ENCODE assay signal across 32 mouse cellular contexts in genomic region chr5:107467098-107467497, GRCm38 (mm10). TPM values are rescaled to one million over a fixed set of nuclear protein-coding genes. Genes with fewer than 3 reads are reported as not detected.
A peak's percentile ranks its signal among the peaks of the same experiment; 100 is the strongest.
DNase-seq lines count a peak whose midpoint lies in the region; ATAC-seq and TF ChIP-seq lines count a peak whose summit lies in the region.
"Had no signal": no experiment of that assay in that cellular context is flagged by ENCODE, and none has a peak within 500 bp of the region (broad histone marks: within the 10 kb centered on the region; RNA-seq: fewer than 3 reads in every experiment).

No protein-coding gene starts in this region.

- peak overlapping the region; percentile 38 for H3K4me2 ChIP-seq in heart, embryonic 12.5 days
- H3K4me2 ChIP-seq in midbrain, postnatal 0 days (ENCODE audit: low read depth, low read length, poor library complexity, severe bottlenecking), result no peak overlapping the region
- H3K4me2 ChIP-seq: midbrain, embryonic 15.5 days; stomach, embryonic 15.5 days had no signal

- WGBS in heart, embryonic 12.5 days, result 54% methylated on average over 4 of the region's 4 CpGs
- WGBS in midbrain, embryonic 10.5 days, result 82% methylated on average over 4 of the region's 4 CpGs
- WGBS in midbrain, postnatal 0 days, result 72% methylated on average over 4 of the region's 4 CpGs
- 90% methylated on average over 4 of the region's 4 CpGs for WGBS in kidney, adult 2 months

- peak overlapping the region; percentile 68 for H3K27ac ChIP-seq in heart, embryonic 12.5 days (ENCODE audit: poor library complexity, severe bottlenecking)
- peak overlapping the region; percentile 38; the same call in 1 of the 2 replicates for H3K27ac ChIP-seq in midbrain, embryonic 10.5 days (replicated peaks)
- H3K27ac ChIP-seq in midbrain, postnatal 0 days (ENCODE audit: low read depth, low read length), result no peak overlapping the region
- H3K27ac ChIP-seq in kidney, adult 2 months (ENCODE audit: insufficient read depth, low read depth, low read length), result no peak overlapping the region
- H3K27ac ChIP-seq: gastrocnemius, adult 2 months; hindbrain, embryonic 10.5 days; hindbrain, postnatal 0 days; layer of hippocampus, adult 2 months; midbrain, embryonic 15.5 days; stomach, embryonic 15.5 days had no signal

- no peak for TF ChIP-seq CTCF in midbrain, postnatal 0 days (IDR thresholded peaks at IDR 0.05)
- TF ChIP-seq CTCF in kidney, adult 2 months (conservative IDR thresholded peaks at IDR 0.05; ENCODE audit: insufficient read depth, insufficient read length, low read depth, low read length), result no peak

- no peak overlapping the region for H3K4me3 ChIP-seq in heart, embryonic 12.5 days
- H3K4me3 ChIP-seq in midbrain, embryonic 10.5 days, result no peak overlapping the region
- no peak overlapping the region for H3K4me3 ChIP-seq in midbrain, postnatal 0 days (ENCODE audit: low read depth, low read length)
- H3K4me3 ChIP-seq in kidney, adult 2 months (ENCODE audit: insufficient read depth, low read depth, low read length), result no peak overlapping the region
- H3K4me3 ChIP-seq: gastrocnemius, adult 2 months; hindbrain, embryonic 10.5 days; layer of hippocampus, adult 2 months; midbrain, embryonic 15.5 days; stomach, embryonic 15.5 days had no signal

- H3K9ac ChIP-seq in heart, embryonic 12.5 days, result 0 out of 2 replicates have a peak overlapping the region, but pooled peaks have one; percentile 7
- H3K9ac ChIP-seq in midbrain, postnatal 0 days (replicated peaks; ENCODE audit: low read length, poor library complexity, severe bottlenecking), result no peak overlapping the region
- H3K9ac ChIP-seq: midbrain, embryonic 15.5 days; stomach, embryonic 15.5 days had no signal

- no peak for DNase-seq in heart, adult 9 months (ENCODE audit: low spot score in 2 of 2)
- DNase-seq in midbrain, embryonic 10.5 days (ENCODE audit: low spot score), result no peak
- no peak for DNase-seq in midbrain, postnatal 0 days (ENCODE audit: low spot score)
- peak; percentile 80 for DNase-seq in Muller cell, postnatal 12 days (ENCODE audit: inconsistent ontology term)
- no peak for DNase-seq in kidney, adult 2 months
- DNase-seq: adrenal gland, postnatal 14 days; cerebellum, adult 9-10 months; gastrocnemius, adult 2 months; kidney, postnatal 25 days; lung, postnatal 4 days; right cerebral cortex, postnatal 4 days; thymus, postnatal 25 days had no signal

- no peak for ATAC-seq in heart, embryonic 12.5 days (ENCODE audit: insufficient number of reproducible peaks, low FRiP score)
- no peak for ATAC-seq in midbrain, postnatal 0 days (ENCODE audit: low FRiP score)
- ATAC-seq in monocyte, adult 5-6 weeks (replicated peaks; ENCODE audit: insufficient number of reproducible peaks, low FRiP score, low TSS enrichment, poor library complexity, severe bottlenecking), result no peak
- ATAC-seq: activated CD4-positive, CD25-positive, alpha-beta regulatory T cell, adult 4 months; hindbrain, postnatal 0 days; intestine, embryonic 16.5 days; midbrain, embryonic 15.5 days had no signal

- H3K4me1 ChIP-seq in heart, embryonic 12.5 days (replicated peaks), result peaks cover 16% of the 10 kb centered on the region
- peaks cover 8% of the 10 kb centered on the region for H3K4me1 ChIP-seq in midbrain, embryonic 10.5 days
- no peaks in the 10 kb centered on the region for H3K4me1 ChIP-seq in midbrain, postnatal 0 days (ENCODE audit: insufficient read depth, low read length)
- H3K4me1 ChIP-seq in kidney, adult 2 months (ENCODE audit: control insufficient read depth, insufficient read depth, low read length), result no peaks in the 10 kb centered on the region
- H3K4me1 ChIP-seq: hindbrain, embryonic 10.5 days; midbrain, embryonic 15.5 days; stomach, embryonic 15.5 days had no signal

- TF ChIP-seq POLR2A in kidney, adult 2 months (IDR thresholded peaks at IDR 0.05; ENCODE audit: low read depth, low read length), result no peak

- H3K9me3 ChIP-seq in heart, embryonic 12.5 days (replicated peaks), result no peaks in the 10 kb centered on the region
- H3K9me3 ChIP-seq in midbrain, embryonic 10.5 days (replicated peaks), result no peaks in the 10 kb centered on the region
- H3K9me3 ChIP-seq in midbrain, postnatal 0 days (ENCODE audit: low read length), result no peaks in the 10 kb centered on the region
- H3K9me3 ChIP-seq: G1E; hindbrain, embryonic 10.5 days; midbrain, embryonic 15.5 days; stomach, embryonic 15.5 days had no signal

- no peaks in the 10 kb centered on the region for H3K27me3 ChIP-seq in heart, embryonic 12.5 days (replicated peaks)
- no peaks in the 10 kb centered on the region for H3K27me3 ChIP-seq in midbrain, embryonic 10.5 days (ENCODE audit: low read depth, poor library complexity, severe bottlenecking)
- H3K27me3 ChIP-seq in midbrain, postnatal 0 days (ENCODE audit: insufficient read depth, low read length), result no peaks in the 10 kb centered on the region
- no peaks in the 10 kb centered on the region for H3K27me3 ChIP-seq in kidney, adult 2 months (replicated peaks; ENCODE audit: control insufficient read depth, insufficient read depth, low read length)
- H3K27me3 ChIP-seq: midbrain, embryonic 15.5 days; stomach, embryonic 15.5 days had no signal

- no peaks in the 10 kb centered on the region for H3K36me3 ChIP-seq in heart, embryonic 12.5 days
- peaks cover 7% of the 10 kb centered on the region; the same call in 1 of the 2 replicates for H3K36me3 ChIP-seq in midbrain, embryonic 10.5 days
- H3K36me3 ChIP-seq in midbrain, postnatal 0 days (ENCODE audit: insufficient read depth, low read length), result peaks cover 6% of the 10 kb centered on the region; the same call in 1 of the 2 replicates
- H3K36me3 ChIP-seq in kidney, adult 2 months (ENCODE audit: control insufficient read depth, insufficient read depth, low read length), result no peaks in the 10 kb centered on the region
- H3K36me3 ChIP-seq: stomach, embryonic 15.5 days had no signal

RNA-seq across cellular contexts. Expression of gene Btbd8, which starts 29.3 kb away (rescaled TPM):
- 4.4 and 5.2 TPM in 2 replicates for polyA plus RNA-seq in heart, embryonic 12.5 days (2016; fragmentation: Nextera tagmentation; extraction: Ambion mirVana)
- polyA plus RNA-seq in midbrain, embryonic 10.5 days (2016; fragmentation: Nextera tagmentation; extraction: Ambion mirVana), result 4.6 and 6.4 TPM in 2 replicates
- total RNA-seq in midbrain, postnatal 0 days (2014; rRNA removed), result 38.9 and 43.9 TPM in 2 replicates
- 23.5 and 24.9 TPM in 2 replicates for polyA plus RNA-seq in midbrain, postnatal 0 days (2015; fragmentation: Nextera tagmentation; extraction: Ambion mirVana)
- 4.3 to 6.7 TPM (median 4.9 TPM) in 3 replicates for total RNA-seq in monocyte, adult 5-6 weeks (2017)
- polyA plus RNA-seq in kidney, adult 2 months (2012; rRNA removed), result 1.2 TPM in 2 replicates

RNA-seq across cellular contexts. Expression of gene Lpcat2b, which starts 35.7 kb away (rescaled TPM):
- polyA plus RNA-seq in heart, embryonic 12.5 days (2016; fragmentation: Nextera tagmentation; extraction: Ambion mirVana), result not detected in 2 replicates
- polyA plus RNA-seq in midbrain, embryonic 10.5 days (2016; fragmentation: Nextera tagmentation; extraction: Ambion mirVana), result not detected in 2 replicates
- total RNA-seq in midbrain, postnatal 0 days (2014; rRNA removed), result 0.14 TPM in 1 of 2 replicates, not detected in the other
- polyA plus RNA-seq in midbrain, postnatal 0 days (2015; fragmentation: Nextera tagmentation; extraction: Ambion mirVana), result not detected in 2 replicates
- total RNA-seq in monocyte, adult 5-6 weeks (2017), result not detected in 3 replicates
- not detected in 2 replicates for polyA plus RNA-seq in kidney, adult 2 months (2012; rRNA removed)
- total RNA-seq: adrenal gland, postnatal 14 days; common myeloid progenitor, adult 5-6 weeks; gastrocnemius, adult 2 months; gastrocnemius, postnatal 4 days; hindbrain, postnatal 0 days; liver, adult 2 months; megakaryocyte-erythroid progenitor cell, adult 5-6 weeks had no signal
- polyA plus RNA-seq: activated CD4-positive, CD25-positive, alpha-beta regulatory T cell, adult 4 months; embryonic facial prominence, embryonic 11.5 days; forebrain, embryonic 11.5 days; G1E; hindbrain, embryonic 10.5 days; hindbrain, postnatal 0 days; intestine, embryonic 16.5 days; kidney, embryonic 14.5 days; limb, embryonic 11.5 days; liver, adult 2 months; liver, embryonic 16.5 days; lung, embryonic 16.5 days; midbrain, embryonic 15.5 days; stomach, embryonic 15.5 days had no signal

RNA-seq across cellular contexts. Expression of gene Gm42669, which starts 40.3 kb away (rescaled TPM):
- 0.13 and 0.21 TPM in 2 replicates for polyA plus RNA-seq in heart, embryonic 12.5 days (2016; fragmentation: Nextera tagmentation; extraction: Ambion mirVana)
- polyA plus RNA-seq in midbrain, embryonic 10.5 days (2016; fragmentation: Nextera tagmentation; extraction: Ambion mirVana), result 0.15 and 0.26 TPM in 2 replicates
- 0.66 and 3.4 TPM in 2 replicates for total RNA-seq in midbrain, postnatal 0 days (2014; rRNA removed)
- polyA plus RNA-seq in midbrain, postnatal 0 days (2015; fragmentation: Nextera tagmentation; extraction: Ambion mirVana), result 0.28 and 0.72 TPM in 2 replicates
- 0.58 to 1.3 TPM (median 0.76 TPM) in 3 replicates for total RNA-seq in monocyte, adult 5-6 weeks (2017)
- polyA plus RNA-seq in kidney, adult 2 months (2012; rRNA removed), result not detected in 2 replicates
- total RNA-seq: adrenal gland, postnatal 14 days had no signal
- polyA plus RNA-seq: liver, adult 2 months; liver, embryonic 16.5 days had no signal

Comparison
In these comparisons a context has a peak if more than half of its experiments do, and no peak if none do; other contexts are left out.
1. H3K27ac ChIP-seq: peak in heart, embryonic 12.5 days (single experiment) and midbrain, embryonic 10.5 days (single experiment); none in midbrain, postnatal 0 days (single experiment) and kidney, adult 2 months (single experiment).